Mouse (Mus musculus) kidney, embryonic 15.5 days (tissue): ENCODE results near the gene Creb3l1. TPM values are rescaled to one million over a fixed set of nuclear protein-coding genes. Genes with fewer than 3 reads are reported as not detected.

Experiments
- microRNA-seq: library from miRNA; unstranded; fragments of <30 nt; microRNA quantifications from one replicate; pipeline ENCODE4, GENCODE M21; 2016
- polyA plus RNA-seq: library from polyadenylated mRNA; unstranded; fragments of >200 nt; fragmentation: Nextera tagmentation; extraction: Ambion mirVana; gene quantifications from 2 replicates; pipeline ENCODE4 v1.2.1, GENCODE M21; 2015

Creb3l1 gene
- polyA plus RNA-seq, 1 experiment from 2014 or later, result 14.9 TPM

Small RNAs within 50 kb of the gene (microRNA-seq; reads per million reads assigned to microRNA genes)
- not detected for gene Mir6999

Other genes starting within 250 kb of the Creb3l1 start
- gene Chrm4, start 97.3 kb downstream of the Creb3l1 start, polyA plus RNA-seq, result 0.42 TPM in 1 of 2 replicates, not detected in the other
- 1,215 and 1,266 TPM in 2 replicates for gene Mdk, start 92.2 kb downstream of the Creb3l1 start, polyA plus RNA-seq
- gene Gm9821, start 78.8 kb downstream of the Creb3l1 start, polyA plus RNA-seq, result 0.49 and 0.53 TPM in 2 replicates
- gene Dgkz, start 48.6 kb downstream of the Creb3l1 start, polyA plus RNA-seq, result 37.7 and 46.7 TPM in 2 replicates
- 28.7 and 32.3 TPM in 2 replicates for gene Phf21a, start 68.6 kb upstream of the Creb3l1 start, polyA plus RNA-seq